Mouse (Mus musculus) heart, embryonic 16.5 days (tissue): ENCODE measurements at regions not wholly inside any gene's neighbourhood (a gene's known extent, or its start where the extent isn't known, plus 50 kb on each side); places are given as distances from the start of the nearest gene placed in this dataset.

ENCODE experiments used
- ATAC-seq: fragments of 200-750 bp; cut with Nextera tagmentation; replicated peaks from 2 replicates; pipeline ENCODE4 v1.8.0; 2017; ENCODE audit warnings: moderate number of reproducible peaks; ENCODE audit not compliant: insufficient read depth, low FRiP score; ENCODE audit errors: extremely low read depth
- H3K27ac ChIP-seq: fragments of 300-500 bp; sonication (generic); 2 replicates; pipeline ENCODE4 v1.5.1; 2014; ENCODE audit warnings: mild to moderate bottlenecking, low read length, control low read depth, moderate library complexity
- H3K27me3 ChIP-seq: fragments of 300-500 bp; sonication (generic); 2 replicates; pipeline ENCODE4 v1.6.1; 2014; ENCODE audit warnings: low read length, mixed read lengths; ENCODE audit not compliant: control insufficient read depth, insufficient read depth
- H3K36me3 ChIP-seq: fragments of 300-500 bp; sonication (generic); 2 replicates; pipeline ENCODE4 v1.6.1; 2014; ENCODE audit not compliant: control insufficient read depth, insufficient read depth
- H3K4me1 ChIP-seq: fragments of 300-500 bp; sonication (generic); 2 replicates; pipeline ENCODE4 v1.6.1; 2014; ENCODE audit warnings: low read length, mixed read lengths; ENCODE audit not compliant: control insufficient read depth, insufficient read depth
- H3K4me2 ChIP-seq: fragments of 300-500 bp; sonication (generic); 2 replicates; pipeline ENCODE4 v1.6.1; 2014; ENCODE audit warnings: low read depth, mild to moderate bottlenecking, control low read depth, low read length
- H3K4me3 ChIP-seq: fragments of 300-500 bp; sonication (generic); 2 replicates; pipeline ENCODE4 v1.5.1; 2014; ENCODE audit warnings: mild to moderate bottlenecking, control low read depth, low read length
- H3K9ac ChIP-seq: fragments of 300-500 bp; sonication (generic); 2 replicates; pipeline ENCODE4 v1.6.1; 2014; ENCODE audit warnings: low read length, control low read depth
- H3K9me3 ChIP-seq: fragments of 300-500 bp; sonication (generic); replicated peaks from 2 replicates; pipeline ENCODE4 v1.6.1; 2016; ENCODE audit warnings: low read length; ENCODE audit not compliant: control insufficient read depth
- WGBS: fragments of 180-500 bp; shearing (Covaris S2); extraction: QIAGEN DNeasy Blood & Tissue Kit; methylation state at CpG from one replicate; pipeline ENCODE4 v1.1.7; 2014; 5-methylcytosine and 5-hydroxymethylcytosine counted together

- Histone ChIP-seq H3K27me3 (no peaks in the 10 kb centered on the region), H3K27ac (peak overlapping the region; percentile 6; the same call in 1 of the 2 replicates), H3K9me3 (no peaks in the 10 kb centered on the region), H3K4me2 (no peak overlapping the region), H3K4me1 (peaks cover 3% of the 10 kb centered on the region), H3K36me3 (no peaks in the 10 kb centered on the region), H3K9ac (no peak overlapping the region), H3K4me3 (no peak overlapping the region)
- no peak for ATAC-seq
- WGBS, result 49% methylated on average over 2 of the region's 2 CpGs
These were observed 61.4 kb upstream of the Thbs1 start for GRCm38 (mm10) chr2:118050326-118050725.

- Histone ChIP-seq H3K27me3 (no peaks in the 10 kb centered on the region), H3K4me3 (no peak overlapping the region), H3K36me3 (no peaks in the 10 kb centered on the region), H3K9ac (no peak overlapping the region), H3K4me2 (no peak overlapping the region), H3K4me1 (peaks cover 3% of the 10 kb centered on the region), H3K9me3 (no peaks in the 10 kb centered on the region), H3K27ac (no peak overlapping the region)
- no peak for ATAC-seq
- 71% methylated on average over 3 of the region's 3 CpGs for WGBS
These were observed 60.1 kb upstream of the Thbs1 start for GRCm38 (mm10) chr2:118051610-118052009.

- 91% methylated on average over 4 of the region's 4 CpGs for WGBS
- H3K4me3 ChIP-seq, result no peak overlapping the region
These were observed 58.2 kb upstream of the Thbs1 start for GRCm38 (mm10) chr2:118053512-118053911.

GRCm38 (mm10) chr2:118058654-118059395 lies 52.9 kb upstream of the Thbs1 start:
- Histone ChIP-seq H3K27ac (no peak overlapping the region), H3K27me3 (no peaks in the 10 kb centered on the region), H3K4me3 (no peak overlapping the region), H3K9me3 (no peaks in the 10 kb centered on the region), H3K4me1 (no peaks in the 10 kb centered on the region), H3K36me3 (no peaks in the 10 kb centered on the region), H3K4me2 (no peak overlapping the region), H3K9ac (no peak overlapping the region)
- ATAC-seq, result no peak
- 81% methylated on average over 6 of the region's 6 CpGs for WGBS

More at GRCm38 (mm10) chr2:118053512-118053911, 58.2 kb upstream of the Thbs1 start:
- Histone ChIP-seq H3K27me3 (no peaks in the 10 kb centered on the region), H3K9ac (no peak overlapping the region), H3K4me2 (no peak overlapping the region), H3K9me3 (no peaks in the 10 kb centered on the region), H3K27ac (no peak overlapping the region), H3K4me1 (peaks cover 3% of the 10 kb centered on the region; the same call in 1 of the 2 replicates), H3K36me3 (no peaks in the 10 kb centered on the region)
- no peak for ATAC-seq

GRCm38 (mm10) chr2:118061291-118061690 lies 50.4 kb upstream of the Thbs1 start:
- no peaks in the 10 kb centered on the region for H3K36me3 ChIP-seq
- H3K4me3 ChIP-seq, result no peak overlapping the region
- H3K9me3 ChIP-seq, result no peaks in the 10 kb centered on the region
- no peak for ATAC-seq
- no peak overlapping the region for H3K9ac ChIP-seq
- no peak overlapping the region for H3K4me2 ChIP-seq
- H3K27ac ChIP-seq, result no peak overlapping the region
- no peaks in the 10 kb centered on the region for H3K27me3 ChIP-seq
- WGBS, result 72% methylated on average over 5 of the region's 5 CpGs
- H3K4me1 ChIP-seq, result no peaks in the 10 kb centered on the region
